Mouse (Mus musculus) liver, embryonic 14 days (tissue): ENCODE results near the gene Olfr1136. TPM values are rescaled to one million over a fixed set of nuclear protein-coding genes. Genes with fewer than 3 reads are reported as not detected.

Source experiments
- polyA plus RNA-seq: library from polyadenylated mRNA; depleted of rRNA; stranded (reverse); fragments of >200 nt; gene quantifications from 2 replicates; pipeline ENCODE4 v1.2.3, GENCODE M21; 2012; rRNA removed

Gene Olfr1136
- polyA plus RNA-seq = not detected in 2 replicates

DNA sequence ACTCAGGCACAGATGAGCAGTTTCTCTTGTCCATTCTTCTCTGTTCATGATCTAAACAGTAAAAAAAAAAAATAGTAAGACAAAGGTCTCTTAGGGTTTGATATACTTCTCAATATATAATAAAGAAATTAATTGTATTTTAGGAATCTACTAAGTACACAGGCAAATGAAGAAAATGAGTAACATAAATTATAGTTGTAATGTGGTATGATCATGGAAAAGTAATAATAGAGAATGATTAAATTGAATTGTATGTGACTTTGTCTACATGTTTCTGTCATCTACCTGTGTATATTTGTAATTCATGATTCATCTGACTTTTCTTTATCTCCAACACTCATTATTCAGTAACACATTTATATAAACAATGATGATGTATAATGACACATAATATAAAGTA lies at the start of gene Olfr1136:
TSS of gene Olfr1136 (minus strand) at position 101 of the 400 bp plus-strand sequence.

GRCm38 (mm10) chr2:87743452-87743851 lies 49.7 kb upstream of the Olfr1136 start, which contains the start of gene Olfr1140:
Olfr1140 (plus strand) TSS chr2:87743752.

DNA sequence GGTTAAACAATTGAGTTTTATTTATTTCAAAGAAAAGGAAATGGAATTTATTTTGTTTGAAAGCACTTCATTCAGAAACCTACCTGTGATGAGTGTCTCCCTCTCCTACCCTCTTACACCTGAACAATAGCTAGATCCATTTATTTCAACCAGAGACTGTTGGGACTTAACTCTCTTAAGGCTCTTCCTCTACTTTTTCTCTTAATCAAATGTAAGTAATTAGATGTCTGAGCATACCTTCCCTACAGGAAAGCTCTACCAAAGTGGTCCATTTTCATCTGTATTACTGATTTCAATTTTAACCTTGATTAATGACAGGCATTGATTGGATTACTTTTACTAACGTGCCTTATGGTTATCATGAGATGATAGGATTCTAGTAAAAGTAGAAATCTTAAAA lies 46.1 kb upstream of the Olfr1136 start, which contains the start of gene Olfr1138:
TSS of gene Olfr1138 (minus strand) at position 101 of the 400 bp plus-strand sequence.

GRCm38 (mm10) chr2:87713079-87713478 lies 19.3 kb upstream of the Olfr1136 start, which contains the start of gene Olfr1137:
Olfr1137 (minus strand) TSS chr2:87713179.

DNA sequence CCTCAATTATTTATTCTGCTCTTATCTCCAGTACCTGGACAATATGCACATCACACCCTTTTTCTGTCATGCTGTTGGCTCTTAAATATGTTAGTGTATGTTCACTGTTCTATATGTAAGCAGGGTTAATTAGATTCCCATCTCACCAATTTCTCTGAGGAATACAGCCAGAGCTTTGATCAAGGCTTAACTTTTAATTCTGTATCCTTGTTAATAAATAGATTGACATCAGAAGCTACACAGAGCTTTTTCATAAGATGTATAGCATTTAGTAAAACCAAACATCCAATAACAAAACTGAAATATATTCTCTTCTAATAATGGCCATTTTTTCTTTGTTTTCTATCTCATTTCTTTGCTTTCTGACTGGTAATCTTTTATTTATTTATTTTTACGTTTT lies 20.2 kb downstream of the Olfr1136 start, which contains the start of gene Olfr1135:
TSS of gene Olfr1135 (minus strand) at position 101 of the 400 bp plus-strand sequence.

DNA sequence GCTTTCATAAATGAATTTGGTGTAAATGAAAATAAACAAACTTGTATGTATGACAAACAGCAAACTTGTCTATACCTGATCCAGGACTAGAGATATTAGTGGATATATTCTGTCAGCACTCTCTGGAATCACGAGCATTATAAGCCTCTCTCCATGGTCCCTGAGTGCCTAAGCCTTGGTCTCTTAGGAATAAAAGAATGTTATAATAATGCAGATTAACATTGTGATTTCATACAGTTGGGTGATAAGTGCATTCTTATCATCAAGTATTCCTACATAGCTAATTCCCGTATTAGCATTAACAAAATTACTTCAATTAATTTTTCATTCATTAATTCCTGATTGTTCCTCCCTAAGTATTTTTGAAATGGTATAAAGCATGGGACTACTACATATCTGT lies 35.4 kb downstream of the Olfr1136 start, which contains the start of gene Olfr1134:
TSS of gene Olfr1134 (minus strand) at position 101 of the 400 bp plus-strand sequence.

DNA sequence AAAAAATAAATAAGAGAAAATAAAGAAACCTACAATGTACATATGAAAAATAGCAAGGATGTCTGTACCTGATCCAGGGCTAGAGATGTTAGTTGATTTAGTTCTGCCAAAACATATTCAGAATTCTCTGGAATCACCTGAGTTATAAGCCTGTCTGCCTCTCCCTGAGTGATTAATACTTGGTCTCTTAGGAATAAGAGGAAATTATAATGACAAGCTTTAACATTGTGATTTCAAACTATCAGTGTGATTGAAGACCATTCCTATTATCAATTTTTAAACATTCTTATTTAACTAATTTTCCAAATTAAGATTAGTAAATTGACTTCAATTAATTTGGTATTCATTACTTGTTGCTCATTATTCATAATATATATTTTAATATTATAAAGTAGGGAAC lies 46.5 kb downstream of the Olfr1136 start, which contains the start of gene Olfr1133:
TSS of gene Olfr1133 (minus strand) at position 101 of the 400 bp plus-strand sequence.

Other genes with a start within 250 kb of the Olfr1136 start
- not detected in 2 replicates for gene Olfr1126, start 240.0 kb downstream of the Olfr1136 start, polyA plus RNA-seq
- not detected in 2 replicates for gene Pramel7, start 196.9 kb downstream of the Olfr1136 start, polyA plus RNA-seq
- not detected in 2 replicates for gene Pramel6, start 187.4 kb downstream of the Olfr1136 start, polyA plus RNA-seq
- gene Olfr153, start 162.2 kb downstream of the Olfr1136 start, polyA plus RNA-seq = not detected in 2 replicates
- not detected in 2 replicates for gene Olfr1128, start 148.4 kb downstream of the Olfr1136 start, polyA plus RNA-seq
- not detected in 2 replicates for gene Olfr1129, start 120.0 kb downstream of the Olfr1136 start, polyA plus RNA-seq
- not detected in 2 replicates for gene Olfr1130, start 87.7 kb downstream of the Olfr1136 start, polyA plus RNA-seq
- gene Olfr1131, start 66.8 kb downstream of the Olfr1136 start, polyA plus RNA-seq = not detected in 2 replicates
- gene Olfr1132, start 56.4 kb downstream of the Olfr1136 start, polyA plus RNA-seq = not detected in 2 replicates
- not detected in 2 replicates for gene Olfr1133, start 46.6 kb downstream of the Olfr1136 start, polyA plus RNA-seq
- not detected in 2 replicates for gene Olfr1134, start 35.5 kb downstream of the Olfr1136 start, polyA plus RNA-seq
- gene Olfr1135, start 20.3 kb downstream of the Olfr1136 start, polyA plus RNA-seq = not detected in 2 replicates
- not detected in 2 replicates for gene Olfr1137, start 19.2 kb upstream of the Olfr1136 start, polyA plus RNA-seq
- not detected in 2 replicates for gene Olfr1138, start 46.0 kb upstream of the Olfr1136 start, polyA plus RNA-seq
- not detected in 2 replicates for gene Olfr1140, start 49.8 kb upstream of the Olfr1136 start, polyA plus RNA-seq
- gene Olfr1141, start 60.0 kb upstream of the Olfr1136 start, polyA plus RNA-seq = not detected in 2 replicates
- not detected in 2 replicates for gene Olfr152, start 85.5 kb upstream of the Olfr1136 start, polyA plus RNA-seq
- gene Olfr1143, start 106.6 kb upstream of the Olfr1136 start, polyA plus RNA-seq = not detected in 2 replicates
- gene Olfr1145, start 115.9 kb upstream of the Olfr1136 start, polyA plus RNA-seq = not detected in 2 replicates
- not detected in 2 replicates for gene Olfr1148, start 136.6 kb upstream of the Olfr1136 start, polyA plus RNA-seq
- not detected in 2 replicates for gene Olfr1150-ps1, start 150.0 kb upstream of the Olfr1136 start, polyA plus RNA-seq
- not detected in 2 replicates for gene Olfr1151, start 161.9 kb upstream of the Olfr1136 start, polyA plus RNA-seq
- gene Olfr1152, start 172.5 kb upstream of the Olfr1136 start, polyA plus RNA-seq = not detected in 2 replicates
- not detected in 2 replicates for gene Olfr1153, start 201.0 kb upstream of the Olfr1136 start, polyA plus RNA-seq
- not detected in 2 replicates for gene Olfr1154, start 211.2 kb upstream of the Olfr1136 start, polyA plus RNA-seq